Mouse (Mus musculus) neural tube, embryonic 13.5 days (tissue): ENCODE data around the gene Tmeff2. TPM values are rescaled to one million over a fixed set of nuclear protein-coding genes. Genes with fewer than 3 reads are reported as not detected.

Source experiments
- microRNA-seq: library from miRNA; unstranded; fragments of <30 nt; microRNA quantifications from one replicate; pipeline ENCODE4, GENCODE M21; 2016
- polyA plus RNA-seq: library from polyadenylated mRNA; unstranded; fragments of >200 nt; fragmentation: Nextera tagmentation; extraction: Ambion mirVana; gene quantifications from 2 replicates; pipeline ENCODE4 v1.2.1, GENCODE M21; 2015

Gene Tmeff2
- polyA plus RNA-seq, 1 experiment from 2014 or later = 139 TPM

Small RNA genes lying within 50 kb of the gene (microRNA-seq; reads per million reads assigned to microRNA genes)
- not detected for gene Gm25736
